Mouse (Mus musculus): ENCODE results near the gene Mylk. TPM values are rescaled to one million over a fixed set of nuclear protein-coding genes. Genes with fewer than 3 reads are reported as not detected.

The Mylk gene
- polyA plus RNA-seq, 1 experiment from 2014 or later, result 6.9 TPM

- no peaks in the 10 kb centered on the region for H3K4me1 ChIP-seq (ENCODE audit: control insufficient read depth, low read depth, low read length)
- WGBS (ENCODE audit: insufficient replicate concordance), result 40% methylated on average over 3 of the region's 3 CpGs
- H3K9me3 ChIP-seq (replicated peaks; ENCODE audit: control insufficient read depth, low read length), result no peaks in the 10 kb centered on the region
- H3K4me2 ChIP-seq (ENCODE audit: low read depth, low read length), result no peak overlapping the region
- no peak overlapping the region for H3K27ac ChIP-seq (ENCODE audit: low read length)
- no peak overlapping the region for H3K9ac ChIP-seq (ENCODE audit: low read depth, low read length)
- no peak overlapping the region for H3K4me3 ChIP-seq (ENCODE audit: low read depth, low read length)
- ATAC-seq (ENCODE audit: low read depth), result no peak
- H3K36me3 ChIP-seq (ENCODE audit: control insufficient read depth, insufficient read depth), result no peaks in the 10 kb centered on the region
- no peaks in the 10 kb centered on the region for H3K27me3 ChIP-seq (ENCODE audit: control insufficient read depth, insufficient read depth, low read depth, low read length)
Observed at GRCm38 (mm10) chr16:34813570-34813969, 68.6 kb downstream of the Mylk start.

GRCm38 (mm10) chr16:34814612-34815011 is 69.6 kb downstream of the Mylk start:
- Histone ChIP-seq H3K9ac (ENCODE audit: low read depth, low read length) (no peak overlapping the region), H3K27me3 (ENCODE audit: control insufficient read depth, insufficient read depth, low read depth, low read length) (no peaks in the 10 kb centered on the region), H3K36me3 (ENCODE audit: control insufficient read depth, insufficient read depth) (no peaks in the 10 kb centered on the region), H3K4me2 (ENCODE audit: low read depth, low read length) (no peak overlapping the region), H3K4me3 (ENCODE audit: low read depth, low read length) (no peak overlapping the region), H3K4me1 (ENCODE audit: control insufficient read depth, low read depth, low read length) (no peaks in the 10 kb centered on the region), H3K27ac (ENCODE audit: low read length) (no peak overlapping the region), H3K9me3 (replicated peaks; ENCODE audit: control insufficient read depth, low read length) (no peaks in the 10 kb centered on the region)
- WGBS (ENCODE audit: insufficient replicate concordance), result 62% methylated on average over 7 of the region's 7 CpGs
- ATAC-seq (ENCODE audit: low read depth), result no peak

GRCm38 (mm10) chr16:34816548-34816947 is 71.5 kb downstream of the Mylk start:
- no peak overlapping the region for H3K9ac ChIP-seq (ENCODE audit: low read depth, low read length)
- H3K36me3 ChIP-seq (ENCODE audit: control insufficient read depth, insufficient read depth), result no peaks in the 10 kb centered on the region
- H3K27ac ChIP-seq (ENCODE audit: low read length), result no peak overlapping the region
- H3K4me1 ChIP-seq (ENCODE audit: control insufficient read depth, low read depth, low read length), result no peaks in the 10 kb centered on the region
- no peaks in the 10 kb centered on the region for H3K27me3 ChIP-seq (ENCODE audit: control insufficient read depth, insufficient read depth, low read depth, low read length)
- H3K4me3 ChIP-seq (ENCODE audit: low read depth, low read length), result no peak overlapping the region
- H3K9me3 ChIP-seq (replicated peaks; ENCODE audit: control insufficient read depth, low read length), result no peaks in the 10 kb centered on the region
- 43% methylated on average over 7 of the region's 7 CpGs for WGBS (ENCODE audit: insufficient replicate concordance)
- no peak overlapping the region for H3K4me2 ChIP-seq (ENCODE audit: low read depth, low read length)
- no peak for ATAC-seq (ENCODE audit: low read depth)

GRCm38 (mm10) chr16:34825111-34825744 is 80.2 kb downstream of the Mylk start:
- H3K27me3 ChIP-seq (ENCODE audit: control insufficient read depth, insufficient read depth, low read depth, low read length), result no peaks in the 10 kb centered on the region
- H3K36me3 ChIP-seq (ENCODE audit: control insufficient read depth, insufficient read depth), result no peaks in the 10 kb centered on the region
- ATAC-seq (ENCODE audit: low read depth), result 0 out of 2 replicates have a peak, but pooled peaks have one; percentile 16
- H3K27ac ChIP-seq (ENCODE audit: low read length), result 0 out of 2 replicates have a peak overlapping the region, but pooled peaks have one; percentile 5
- no peak overlapping the region for H3K9ac ChIP-seq (ENCODE audit: low read depth, low read length)
- no peak overlapping the region for H3K4me2 ChIP-seq (ENCODE audit: low read depth, low read length)
- 47% methylated on average over 7 of the region's 7 CpGs for WGBS (ENCODE audit: insufficient replicate concordance)
- H3K4me1 ChIP-seq (ENCODE audit: control insufficient read depth, low read depth, low read length), result no peaks in the 10 kb centered on the region; the same call in 1 of the 2 replicates
- no peak overlapping the region for H3K4me3 ChIP-seq (ENCODE audit: low read depth, low read length)
- no peaks in the 10 kb centered on the region for H3K9me3 ChIP-seq (replicated peaks; ENCODE audit: control insufficient read depth, low read length)

GRCm38 (mm10) chr16:34834477-34834876 is 89.5 kb downstream of the Mylk start:
- Histone ChIP-seq H3K27ac (ENCODE audit: low read length) (no peak overlapping the region), H3K4me1 (ENCODE audit: control insufficient read depth, low read depth, low read length) (no peaks in the 10 kb centered on the region), H3K9ac (ENCODE audit: low read depth, low read length) (no peak overlapping the region), H3K27me3 (ENCODE audit: control insufficient read depth, insufficient read depth, low read depth, low read length) (no peaks in the 10 kb centered on the region), H3K9me3 (replicated peaks; ENCODE audit: control insufficient read depth, low read length) (no peaks in the 10 kb centered on the region), H3K36me3 (ENCODE audit: control insufficient read depth, insufficient read depth) (no peaks in the 10 kb centered on the region), H3K4me3 (ENCODE audit: low read depth, low read length) (no peak overlapping the region), H3K4me2 (ENCODE audit: low read depth, low read length) (no peak overlapping the region)
- ATAC-seq (ENCODE audit: low read depth), result no peak
- WGBS (ENCODE audit: insufficient replicate concordance), result 57% methylated on average over 1 of the region's 1 CpGs

GRCm38 (mm10) chr16:34839004-34839703 is 94.1 kb downstream of the Mylk start:
- no peak for ATAC-seq (ENCODE audit: low read depth)

GRCm38 (mm10) chr16:34839704-34840331 is 94.8 kb downstream of the Mylk start:
- no peak overlapping the region for H3K4me3 ChIP-seq (ENCODE audit: low read depth, low read length)
- H3K4me2 ChIP-seq (ENCODE audit: low read depth, low read length), result no peak overlapping the region
- H3K9ac ChIP-seq (ENCODE audit: low read depth, low read length), result no peak overlapping the region
- H3K36me3 ChIP-seq (ENCODE audit: control insufficient read depth, insufficient read depth), result no peaks in the 10 kb centered on the region
- 71% methylated on average over 7 of the region's 7 CpGs for WGBS (ENCODE audit: insufficient replicate concordance)
- no peaks in the 10 kb centered on the region for H3K27me3 ChIP-seq (ENCODE audit: control insufficient read depth, insufficient read depth, low read depth, low read length)
- ATAC-seq (ENCODE audit: low read depth), result no peak
- no peaks in the 10 kb centered on the region for H3K9me3 ChIP-seq (replicated peaks; ENCODE audit: control insufficient read depth, low read length)
- H3K4me1 ChIP-seq (ENCODE audit: control insufficient read depth, low read depth, low read length), result no peaks in the 10 kb centered on the region
- H3K27ac ChIP-seq (ENCODE audit: low read length), result no peak overlapping the region

More at GRCm38 (mm10) chr16:34839004-34839703, 94.1 kb downstream of the Mylk start:
- WGBS (ENCODE audit: insufficient replicate concordance), result 66% methylated on average over 7 of the region's 7 CpGs
- H3K27ac ChIP-seq (ENCODE audit: low read length), result no peak overlapping the region
- no peak overlapping the region for H3K4me2 ChIP-seq (ENCODE audit: low read depth, low read length)
- H3K36me3 ChIP-seq (ENCODE audit: control insufficient read depth, insufficient read depth), result no peaks in the 10 kb centered on the region
- H3K9me3 ChIP-seq (replicated peaks; ENCODE audit: control insufficient read depth, low read length), result no peaks in the 10 kb centered on the region
- no peak overlapping the region for H3K4me3 ChIP-seq (ENCODE audit: low read depth, low read length)
- no peak overlapping the region for H3K9ac ChIP-seq (ENCODE audit: low read depth, low read length)
- H3K4me1 ChIP-seq (ENCODE audit: control insufficient read depth, low read depth, low read length), result no peaks in the 10 kb centered on the region
- no peaks in the 10 kb centered on the region for H3K27me3 ChIP-seq (ENCODE audit: control insufficient read depth, insufficient read depth, low read depth, low read length)

- H3K4me1 ChIP-seq (ENCODE audit: control insufficient read depth, low read depth, low read length), result no peaks in the 10 kb centered on the region
- no peaks in the 10 kb centered on the region for H3K36me3 ChIP-seq (ENCODE audit: control insufficient read depth, insufficient read depth)
- 64% methylated on average over 6 of the region's 6 CpGs for WGBS (ENCODE audit: insufficient replicate concordance)
- no peaks in the 10 kb centered on the region for H3K27me3 ChIP-seq (ENCODE audit: control insufficient read depth, insufficient read depth, low read depth, low read length)
- H3K4me3 ChIP-seq (ENCODE audit: low read depth, low read length), result no peak overlapping the region
- H3K9ac ChIP-seq (ENCODE audit: low read depth, low read length), result no peak overlapping the region
- H3K4me2 ChIP-seq (ENCODE audit: low read depth, low read length), result no peak overlapping the region
- no peaks in the 10 kb centered on the region for H3K9me3 ChIP-seq (replicated peaks; ENCODE audit: control insufficient read depth, low read length)
- no peak overlapping the region for H3K27ac ChIP-seq (ENCODE audit: low read length)
- ATAC-seq (ENCODE audit: low read depth), result no peak
Observed at GRCm38 (mm10) chr16:34844783-34845182, 99.8 kb downstream of the Mylk start.

GRCm38 (mm10) chr16:34847638-34848037 is 102.6 kb downstream of the Mylk start:
- 27% methylated on average over 3 of the region's 3 CpGs for WGBS (ENCODE audit: insufficient replicate concordance)
- no peaks in the 10 kb centered on the region for H3K36me3 ChIP-seq (ENCODE audit: control insufficient read depth, insufficient read depth)
- no peak overlapping the region for H3K27ac ChIP-seq (ENCODE audit: low read length)
- no peaks in the 10 kb centered on the region for H3K9me3 ChIP-seq (replicated peaks; ENCODE audit: control insufficient read depth, low read length)
- no peak overlapping the region for H3K4me2 ChIP-seq (ENCODE audit: low read depth, low read length)
- H3K4me3 ChIP-seq (ENCODE audit: low read depth, low read length), result no peak overlapping the region
- H3K9ac ChIP-seq (ENCODE audit: low read depth, low read length), result no peak overlapping the region
- H3K27me3 ChIP-seq (ENCODE audit: control insufficient read depth, insufficient read depth, low read depth, low read length), result no peaks in the 10 kb centered on the region
- no peak for ATAC-seq (ENCODE audit: low read depth)
- H3K4me1 ChIP-seq (ENCODE audit: control insufficient read depth, low read depth, low read length), result no peaks in the 10 kb centered on the region
